23 mouse cellular contexts compared by ENCODE assay signal in the genomic region with DNA sequence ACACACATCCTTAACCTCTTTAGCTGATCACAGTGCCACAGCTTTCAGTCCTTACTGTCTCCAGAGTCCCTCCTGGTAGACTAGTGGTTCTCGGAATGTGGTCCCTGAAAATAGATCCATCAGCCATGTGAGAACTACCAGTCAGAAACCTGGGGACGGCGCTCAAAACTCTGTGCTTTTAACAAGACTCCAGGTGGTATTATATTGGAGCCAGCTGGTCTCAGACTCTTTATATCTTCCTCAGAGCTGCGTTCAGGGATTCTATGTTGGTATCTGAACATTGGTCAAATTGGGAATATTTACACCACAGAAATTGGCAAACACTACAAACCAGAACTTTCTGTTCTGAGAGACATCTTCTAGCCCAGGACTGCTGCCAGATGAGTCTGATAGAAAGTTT.
"Had no signal": no experiment of that assay in that cellular context is flagged by ENCODE, and none has a peak within 500 bp of the region (broad histone marks: within the 10 kb centered on the region; RNA-seq: fewer than 3 reads in every experiment).

No protein-coding gene starts in this region.

- H3K9ac ChIP-seq: heart, embryonic 12.5 days; hindbrain, embryonic 13.5 days; hindbrain, embryonic 15.5 days; liver, embryonic 13.5 days; liver, embryonic 15.5 days had no signal

- H3K27me3 ChIP-seq: hindbrain, embryonic 13.5 days; hindbrain, embryonic 15.5 days; liver, embryonic 13.5 days; liver, embryonic 15.5 days had no signal

- ATAC-seq: hindbrain, postnatal 0 days; intestine, embryonic 16.5 days had no signal

- H3K4me3 ChIP-seq: gastrocnemius, adult 2 months; heart, embryonic 10.5 days; heart, embryonic 12.5 days; hindbrain, embryonic 10.5 days; hindbrain, embryonic 13.5 days; hindbrain, embryonic 15.5 days; layer of hippocampus, adult 2 months; liver, embryonic 13.5 days; liver, embryonic 15.5 days had no signal

- H3K9me3 ChIP-seq: heart, embryonic 10.5 days; hindbrain, embryonic 13.5 days; hindbrain, embryonic 15.5 days; liver, embryonic 13.5 days; liver, embryonic 15.5 days had no signal

- H3K36me3 ChIP-seq: heart, embryonic 12.5 days; liver, embryonic 13.5 days; liver, embryonic 15.5 days had no signal

- H3K27ac ChIP-seq: gastrocnemius, adult 2 months; heart, embryonic 10.5 days; hindbrain, embryonic 10.5 days; hindbrain, embryonic 13.5 days; hindbrain, embryonic 15.5 days; hindbrain, postnatal 0 days; layer of hippocampus, adult 2 months; liver, embryonic 13.5 days; liver, embryonic 15.5 days had no signal

- H3K4me2 ChIP-seq: heart, embryonic 12.5 days; hindbrain, embryonic 13.5 days; hindbrain, embryonic 15.5 days; liver, embryonic 11.5 days; liver, embryonic 13.5 days; liver, embryonic 15.5 days had no signal

- H3K4me1 ChIP-seq: heart, embryonic 10.5 days; heart, embryonic 12.5 days; liver, embryonic 13.5 days; liver, embryonic 15.5 days had no signal

- DNase-seq: gastrocnemius, adult 2 months; gastrocnemius, postnatal 10 days; gastrocnemius, postnatal 25 days; heart, adult 18-20 months; heart, postnatal 10 days; heart, postnatal 4 days; kidney, adult 18-20 months; kidney, adult 8-10 months; kidney, postnatal 10 days; kidney, postnatal 25 days; kidney, postnatal 4 days; liver; liver, embryonic 13.5 days had no signal
